Mouse (Mus musculus) CH12F3 (cell line): Measurements from ENCODE around the gene Ash1l.

Experiments
- in situ Hi-C: fragments of 300-500 bp; cut with MboI; formaldehyde crosslinking; loops from 2 replicates; pipeline ENCODE4 v1.14.3; 2020; ENCODE audit warnings: low sequenced_read_pairs

The Ash1l gene

GRCm38 (mm10) chr3:89090694-89091655 lies 140.6 kb downstream of the Ash1l start:
- in situ Hi-C loops, result no loop called here

GRCm38 (mm10) chr3:89091811-89092508 lies 141.5 kb downstream of the Ash1l start:
- in situ Hi-C loops, result no loop called here

- in situ Hi-C loops, result no loop called here
Measured at GRCm38 (mm10) chr3:89092509-89093090, 142.2 kb downstream of the Ash1l start.

- in situ Hi-C loops, result no loop called here
Measured at GRCm38 (mm10) chr3:89093175-89093574, 142.8 kb downstream of the Ash1l start, which contains the start of gene Rusc1. Gene Rusc1 (minus strand): TSS chr3:89093311.

GRCm38 (mm10) chr3:89094021-89094420 lies 143.6 kb downstream of the Ash1l start:
- in situ Hi-C loops, result no loop called here

- in situ Hi-C loops, result no loop called here
Measured at GRCm38 (mm10) chr3:89100811-89101210, 150.4 kb downstream of the Ash1l start, which contains the start of gene Gm43738. Gene Gm43738 (minus strand): TSS chr3:89101099.

- in situ Hi-C loops, result no loop called here
Measured at GRCm38 (mm10) chr3:89101459-89101811, 151.0 kb downstream of the Ash1l start.

- in situ Hi-C loops, result no loop called here
Measured at GRCm38 (mm10) chr3:89101812-89102494, 151.5 kb downstream of the Ash1l start, which contains the start of gene Fdps. Gene Fdps (minus strand): TSS chr3:89101959.

- in situ Hi-C loops, result no loop called here
Measured at GRCm38 (mm10) chr3:89102495-89103290, 152.3 kb downstream of the Ash1l start.

- in situ Hi-C loops, result no loop called here
Measured at GRCm38 (mm10) chr3:89103291-89103595, 152.8 kb downstream of the Ash1l start.

GRCm38 (mm10) chr3:89106881-89107280 lies 156.5 kb downstream of the Ash1l start:
- in situ Hi-C loops, result no loop called here

- in situ Hi-C loops, result no loop called here
Measured at GRCm38 (mm10) chr3:89107545-89107944, 157.1 kb downstream of the Ash1l start.

GRCm38 (mm10) chr3:89108146-89108545 lies 157.7 kb downstream of the Ash1l start:
- in situ Hi-C loops, result no loop called here

- in situ Hi-C loops, result no loop called here
Measured at GRCm38 (mm10) chr3:89113058-89113457, 162.6 kb downstream of the Ash1l start.

GRCm38 (mm10) chr3:89115522-89115921 lies 165.1 kb downstream of the Ash1l start:
- in situ Hi-C loops, result no loop called here

GRCm38 (mm10) chr3:89123313-89123712 lies 172.9 kb downstream of the Ash1l start:
- in situ Hi-C loops, result no loop called here

GRCm38 (mm10) chr3:89124241-89124640 lies 173.8 kb downstream of the Ash1l start:
- in situ Hi-C loops, result no loop called here

GRCm38 (mm10) chr3:89125981-89126380 lies 175.6 kb downstream of the Ash1l start:
- in situ Hi-C loops, result no loop called here
